Mouse (Mus musculus): ENCODE results near the gene U2af1l4. TPM values are rescaled to one million over a fixed set of nuclear protein-coding genes. Genes with fewer than 3 reads are reported as not detected.

The U2af1l4 gene
- polyA plus RNA-seq, 1 experiment from 2014 or later, result 102 TPM

DNA sequence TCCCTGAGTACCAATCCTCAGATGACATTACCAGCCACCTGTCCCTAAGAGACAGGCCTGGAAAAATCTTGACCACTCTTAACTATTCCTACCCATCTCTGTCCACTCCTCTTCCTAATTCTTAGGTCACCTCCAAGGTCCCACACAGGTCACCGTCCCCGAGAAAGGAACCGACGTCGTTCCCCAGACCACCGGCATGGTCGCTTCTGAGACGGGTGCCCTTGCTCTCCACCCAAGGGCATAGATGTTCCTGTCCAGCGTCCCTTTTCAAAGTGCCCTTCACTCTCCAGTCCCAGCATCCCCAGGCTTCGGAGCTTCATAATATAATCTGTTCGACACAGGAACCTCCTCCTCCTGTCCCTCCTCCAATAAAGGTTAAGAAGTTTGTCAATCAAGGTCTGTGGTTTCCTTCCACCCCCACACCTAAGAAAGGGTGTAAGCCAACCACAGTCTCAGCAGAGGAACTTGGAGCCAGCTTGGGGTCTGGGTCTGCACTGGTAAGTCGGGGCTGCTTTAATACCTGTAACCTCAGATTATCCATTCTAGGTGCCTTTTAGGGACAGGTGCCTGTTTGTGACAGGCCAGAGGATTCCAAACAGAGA is 2.0 kb downstream of the U2af1l4 start, which contains the start of gene Igflr1:
Gene Igflr1 (plus strand): TSS at position 458 of the 602 bp plus-strand sequence.
- no peaks in the 10 kb centered on the region for H3K9me3 ChIP-seq (replicated peaks; ENCODE audit: low read length)
- H3K27me3 ChIP-seq (ENCODE audit: insufficient read depth, low read length), result no peaks in the 10 kb centered on the region
- no peak within 1 kb of the TSS for H3K4me3 ChIP-seq (replicated peaks; ENCODE audit: low read depth, low read length)
- 0 out of 2 replicates have a peak within 1 kb of the TSS, but pooled peaks have one; percentile 58 for H3K4me2 ChIP-seq (ENCODE audit: low read length)
- no peak for TF ChIP-seq CTCF (IDR thresholded peaks at IDR 0.05; ENCODE audit: low read depth)
- DNase-seq (ENCODE audit: low spot score) (no peak), ATAC-seq (replicated peaks; ENCODE audit: low FRiP score, low read depth) (no peak)
- H3K4me1 ChIP-seq (replicated peaks; ENCODE audit: insufficient read depth, low read length), result no peaks in the 10 kb centered on the region
- peaks cover 31% of the 10 kb centered on the region for H3K36me3 ChIP-seq (ENCODE audit: insufficient read depth, low read length)
- no peak within 1 kb of the TSS for H3K27ac ChIP-seq
- H3K9ac ChIP-seq (ENCODE audit: low read depth, low read length), result no peak within 1 kb of the TSS
- 93% methylated on average over 12 of the region's 12 CpGs for WGBS

DNA sequence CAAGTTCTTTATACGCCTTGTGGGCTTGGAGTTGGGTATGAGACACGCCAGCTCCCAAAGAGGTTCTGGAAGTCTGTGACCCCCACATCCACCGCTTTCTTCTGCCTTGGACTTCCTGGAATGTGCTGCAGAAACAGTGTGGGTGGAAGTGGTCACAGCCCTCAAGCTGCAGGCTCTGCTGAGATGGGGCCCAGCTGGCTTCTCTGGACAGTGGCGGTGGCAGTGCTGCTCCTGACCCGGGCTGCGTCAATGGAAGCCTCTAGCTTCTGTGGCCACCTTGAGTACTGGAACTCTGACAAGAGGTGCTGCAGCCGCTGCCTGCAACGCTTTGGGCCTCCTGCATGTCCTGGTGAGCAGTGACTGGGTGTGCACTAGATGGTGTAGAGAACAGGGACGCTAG is 2.9 kb downstream of the U2af1l4 start:
- no peak for ATAC-seq (replicated peaks; ENCODE audit: low FRiP score, low read depth)
- no peaks in the 10 kb centered on the region for H3K27me3 ChIP-seq (ENCODE audit: insufficient read depth, low read length)
- H3K9ac ChIP-seq (ENCODE audit: low read depth, low read length), result no peak overlapping the region
- peak; percentile 48 for DNase-seq (ENCODE audit: low spot score)
- H3K36me3 ChIP-seq (ENCODE audit: insufficient read depth, low read length), result peaks cover 39% of the 10 kb centered on the region
- no peak overlapping the region for H3K27ac ChIP-seq
- TF ChIP-seq CTCF (IDR thresholded peaks at IDR 0.05; ENCODE audit: low read depth), result no peak
- no peak overlapping the region for H3K4me3 ChIP-seq (replicated peaks; ENCODE audit: low read depth, low read length)
- H3K4me1 ChIP-seq (replicated peaks; ENCODE audit: insufficient read depth, low read length), result no peaks in the 10 kb centered on the region
- WGBS, result 73% methylated on average over 9 of the region's 9 CpGs
- no peak overlapping the region for H3K4me2 ChIP-seq (ENCODE audit: low read length)
- H3K9me3 ChIP-seq (replicated peaks; ENCODE audit: low read length), result no peaks in the 10 kb centered on the region

DNA sequence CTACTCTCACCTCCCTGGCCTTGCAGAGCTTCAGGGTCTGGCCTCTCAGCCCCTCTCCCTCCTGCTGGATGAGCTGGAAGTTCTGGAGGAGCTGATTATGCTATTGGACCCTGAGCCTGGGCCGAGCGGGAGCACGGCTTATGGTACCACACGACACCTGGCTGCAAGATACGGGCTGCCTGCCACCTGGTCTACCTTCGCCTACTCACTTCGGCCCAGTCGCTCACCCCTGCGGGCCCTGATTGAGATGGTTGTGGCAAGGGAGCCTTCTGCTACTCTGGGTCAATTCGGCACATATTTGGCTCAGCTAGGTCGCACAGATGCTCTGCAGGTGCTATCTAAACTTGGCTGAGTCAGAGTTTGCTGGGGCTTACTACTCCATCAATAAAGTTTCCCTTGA is 4.5 kb downstream of the U2af1l4 start:
- no peak overlapping the region for H3K4me3 ChIP-seq (replicated peaks; ENCODE audit: low read depth, low read length)
- 84% methylated on average over 11 of the region's 11 CpGs for WGBS

DNA sequence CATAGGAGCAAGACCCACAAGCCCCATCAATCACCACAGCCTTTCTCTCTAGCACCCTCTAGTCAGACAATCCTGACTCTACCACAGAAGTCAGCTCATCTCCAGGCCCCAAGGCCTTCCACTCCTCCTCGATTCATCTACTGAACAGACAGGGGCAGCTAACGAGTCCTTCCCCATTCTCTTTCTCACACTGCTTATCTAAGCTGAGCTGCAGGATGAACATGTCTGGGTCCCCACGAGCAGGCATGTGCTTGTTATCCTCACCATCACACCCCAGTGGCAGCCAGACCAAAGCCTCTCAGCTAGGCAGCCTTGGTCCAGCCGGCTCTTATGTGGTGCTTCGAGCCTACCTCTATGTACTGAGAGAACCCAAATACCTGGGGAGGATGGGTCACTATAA is 9.3 kb downstream of the U2af1l4 start:
- H3K9me3 ChIP-seq (replicated peaks; ENCODE audit: low read length), result no peaks in the 10 kb centered on the region
- no peak for TF ChIP-seq CTCF (IDR thresholded peaks at IDR 0.05; ENCODE audit: low read depth)
- 86% methylated on average over 5 of the region's 5 CpGs for WGBS
- no peak overlapping the region for H3K27ac ChIP-seq
- H3K4me3 ChIP-seq (replicated peaks; ENCODE audit: low read depth, low read length), result no peak overlapping the region
- no peaks in the 10 kb centered on the region for H3K4me1 ChIP-seq (replicated peaks; ENCODE audit: insufficient read depth, low read length)
- H3K36me3 ChIP-seq (ENCODE audit: insufficient read depth, low read length), result peaks cover 83% of the 10 kb centered on the region
- no peak overlapping the region for H3K4me2 ChIP-seq (ENCODE audit: low read length)
- DNase-seq (ENCODE audit: low spot score), result no peak
- no peaks in the 10 kb centered on the region for H3K27me3 ChIP-seq (ENCODE audit: insufficient read depth, low read length)
- ATAC-seq (replicated peaks; ENCODE audit: low FRiP score, low read depth), result no peak
- no peak overlapping the region for H3K9ac ChIP-seq (ENCODE audit: low read depth, low read length)

More for the DNA sequence above, 4.5 kb downstream of the U2af1l4 start:
- Histone ChIP-seq H3K9ac (ENCODE audit: low read depth, low read length) (no peak overlapping the region), H3K4me2 (ENCODE audit: low read length) (no peak overlapping the region), H3K9me3 (replicated peaks; ENCODE audit: low read length) (no peaks in the 10 kb centered on the region), H3K36me3 (ENCODE audit: insufficient read depth, low read length) (peaks cover 47% of the 10 kb centered on the region), H3K27ac (no peak overlapping the region), H3K4me1 (replicated peaks; ENCODE audit: insufficient read depth, low read length) (no peaks in the 10 kb centered on the region), H3K27me3 (ENCODE audit: insufficient read depth, low read length) (no peaks in the 10 kb centered on the region)
- TF ChIP-seq CTCF (IDR thresholded peaks at IDR 0.05; ENCODE audit: low read depth), result no peak
- DNase-seq (ENCODE audit: low spot score) (no peak), ATAC-seq (replicated peaks; ENCODE audit: low FRiP score, low read depth) (no peak)

DNA sequence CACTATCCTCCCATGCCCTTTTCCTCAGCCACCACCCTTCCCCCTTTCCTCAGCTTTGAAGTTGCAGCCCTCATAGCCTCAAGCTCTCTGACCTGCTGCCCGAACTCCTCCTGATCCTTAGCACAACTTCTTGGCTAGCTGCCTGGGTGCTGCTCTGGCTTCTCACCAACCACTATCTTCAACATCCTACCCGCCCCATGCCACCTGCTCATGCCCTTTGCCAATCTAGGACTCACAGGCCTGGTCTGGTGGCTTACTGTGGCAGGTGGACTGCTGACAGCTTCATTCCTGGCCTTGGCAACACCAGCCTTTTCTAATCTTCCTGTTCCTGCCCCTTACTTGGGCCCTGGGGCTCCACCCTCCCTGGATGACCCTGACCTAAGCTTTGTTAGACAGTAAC is 9.9 kb downstream of the U2af1l4 start:
- H3K4me2 ChIP-seq (ENCODE audit: low read length), result no peak overlapping the region
- peaks cover 89% of the 10 kb centered on the region for H3K36me3 ChIP-seq (ENCODE audit: insufficient read depth, low read length)
- DNase-seq (ENCODE audit: low spot score) (no peak), ATAC-seq (replicated peaks; ENCODE audit: low FRiP score, low read depth) (no peak)
- 78% methylated on average over 2 of the region's 2 CpGs for WGBS
- H3K27me3 ChIP-seq (ENCODE audit: insufficient read depth, low read length), result no peaks in the 10 kb centered on the region
- no peak overlapping the region for H3K27ac ChIP-seq
- H3K4me1 ChIP-seq (replicated peaks; ENCODE audit: insufficient read depth, low read length), result no peaks in the 10 kb centered on the region
- TF ChIP-seq CTCF (IDR thresholded peaks at IDR 0.05; ENCODE audit: low read depth), result no peak
- no peak overlapping the region for H3K9ac ChIP-seq (ENCODE audit: low read depth, low read length)
- H3K9me3 ChIP-seq (replicated peaks; ENCODE audit: low read length), result no peaks in the 10 kb centered on the region
- no peak overlapping the region for H3K4me3 ChIP-seq (replicated peaks; ENCODE audit: low read depth, low read length)

DNA sequence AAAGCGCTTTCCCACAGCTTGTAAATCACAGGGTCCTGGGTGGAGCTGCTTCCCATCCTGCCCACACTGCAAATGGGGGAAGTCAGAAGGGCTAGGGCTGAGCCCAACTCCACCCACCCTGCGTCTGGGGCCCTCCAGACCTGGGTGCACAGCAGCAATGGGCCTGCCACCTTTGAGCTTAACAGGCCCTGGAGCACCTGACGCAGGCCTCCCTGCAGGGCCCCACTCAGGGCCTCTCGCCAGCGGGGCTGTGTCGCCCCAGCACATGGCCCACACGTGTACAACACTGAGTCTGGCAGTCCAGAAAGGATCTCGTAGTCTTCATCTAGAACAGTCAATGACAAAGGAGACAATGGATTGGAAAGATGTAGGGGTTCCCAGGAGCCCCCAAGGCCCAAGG is 16.8 kb downstream of the U2af1l4 start:
- H3K9ac ChIP-seq (ENCODE audit: low read depth, low read length), result no peak overlapping the region
- no peak overlapping the region for H3K4me3 ChIP-seq (replicated peaks; ENCODE audit: low read depth, low read length)
- ATAC-seq (replicated peaks; ENCODE audit: low FRiP score, low read depth) (no peak), DNase-seq (ENCODE audit: low spot score) (no peak)
- H3K4me2 ChIP-seq (ENCODE audit: low read length), result no peak overlapping the region
- H3K36me3 ChIP-seq (ENCODE audit: insufficient read depth, low read length), result peaks cover 94% of the 10 kb centered on the region
- no peak for TF ChIP-seq CTCF (IDR thresholded peaks at IDR 0.05; ENCODE audit: low read depth)
- no peak overlapping the region for H3K27ac ChIP-seq
- H3K4me1 ChIP-seq (replicated peaks; ENCODE audit: insufficient read depth, low read length), result no peaks in the 10 kb centered on the region
- WGBS, result 93% methylated on average over 8 of the region's 8 CpGs
- H3K27me3 ChIP-seq (ENCODE audit: insufficient read depth, low read length), result no peaks in the 10 kb centered on the region
- no peaks in the 10 kb centered on the region for H3K9me3 ChIP-seq (replicated peaks; ENCODE audit: low read length)

DNA sequence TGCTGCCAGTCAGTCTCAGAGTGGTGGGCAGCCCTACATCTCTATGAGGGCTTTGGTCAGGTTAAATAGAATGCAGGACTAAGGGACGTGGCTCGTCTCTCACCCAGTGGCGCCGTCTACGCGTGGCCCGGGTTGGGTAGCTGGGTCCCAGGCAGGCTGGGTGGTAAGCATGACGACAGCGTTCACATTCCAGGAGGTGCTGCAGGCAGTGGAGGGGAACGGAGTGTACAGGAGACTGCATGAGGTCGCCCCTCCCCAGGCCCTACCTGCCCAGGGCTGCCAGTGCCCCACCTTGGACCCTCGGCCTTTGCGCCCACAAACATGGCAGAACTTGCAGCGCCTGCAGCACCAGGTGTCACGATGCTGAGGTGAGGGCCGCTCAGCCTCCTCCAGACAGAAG is 18.4 kb downstream of the U2af1l4 start:
- TF ChIP-seq CTCF (IDR thresholded peaks at IDR 0.05; ENCODE audit: low read depth), result no peak
- Histone ChIP-seq H3K27me3 (ENCODE audit: insufficient read depth, low read length) (no peaks in the 10 kb centered on the region), H3K9ac (ENCODE audit: low read depth, low read length) (no peak overlapping the region), H3K9me3 (replicated peaks; ENCODE audit: low read length) (no peaks in the 10 kb centered on the region), H3K36me3 (ENCODE audit: insufficient read depth, low read length) (peaks cover 89% of the 10 kb centered on the region), H3K4me3 (replicated peaks; ENCODE audit: low read depth, low read length) (no peak overlapping the region), H3K27ac (no peak overlapping the region), H3K4me1 (replicated peaks; ENCODE audit: insufficient read depth, low read length) (no peaks in the 10 kb centered on the region), H3K4me2 (ENCODE audit: low read length) (no peak overlapping the region)
- DNase-seq (ENCODE audit: low spot score) (no peak), ATAC-seq (replicated peaks; ENCODE audit: low FRiP score, low read depth) (peak; percentile 61)
- 85% methylated on average over 16 of the region's 16 CpGs for WGBS

All from kidney, postnatal 0 days (tissue).